Mouse (Mus musculus) erythroid progenitor cell, adult 5-6 weeks (primary cell): ENCODE results near the gene Tm4sf5. TPM values are rescaled to one million over a fixed set of nuclear protein-coding genes. Genes with fewer than 3 reads are reported as not detected.

Source experiments
- ATAC-seq: replicated peaks from 2 replicates; pipeline ENCODE4 v1.8.0; 2016; ENCODE audit warnings: moderate number of reproducible peaks, mild to moderate bottlenecking, moderate TSS enrichment, inconsistent platforms; ENCODE audit not compliant: poor library complexity, low FRiP score, severe bottlenecking
- total RNA-seq, 2 experiments: library from RNA; stranded (forward) in 1 of 2; stranded (reverse) in 1 of 2; fragments of 150-400 nt in 1 of 2; fragments of 186-747, 209-891 nt in 1 of 2; gene quantifications; 2 replicates each; pipeline versions ENCODE4 v1.2.3 to v1.2.4; 2015 to 2017; ENCODE audit warnings: low replicate concordance in 2 of 2

The Tm4sf5 gene
- total RNA-seq, 2 experiments from 2014 or later: not detected

GRCm38 (mm10) chr11:70539423-70539822 is 34.4 kb downstream of the Tm4sf5 start:
- ATAC-seq: no peak

- peak; percentile 48; the same call in 1 of the 2 replicates for ATAC-seq
Measured at GRCm38 (mm10) chr11:70539877-70540587, 35.0 kb downstream of the Tm4sf5 start, which contains the start of gene Pld2. Gene Pld2 (plus strand): TSS chr11:70540064.

DNA sequence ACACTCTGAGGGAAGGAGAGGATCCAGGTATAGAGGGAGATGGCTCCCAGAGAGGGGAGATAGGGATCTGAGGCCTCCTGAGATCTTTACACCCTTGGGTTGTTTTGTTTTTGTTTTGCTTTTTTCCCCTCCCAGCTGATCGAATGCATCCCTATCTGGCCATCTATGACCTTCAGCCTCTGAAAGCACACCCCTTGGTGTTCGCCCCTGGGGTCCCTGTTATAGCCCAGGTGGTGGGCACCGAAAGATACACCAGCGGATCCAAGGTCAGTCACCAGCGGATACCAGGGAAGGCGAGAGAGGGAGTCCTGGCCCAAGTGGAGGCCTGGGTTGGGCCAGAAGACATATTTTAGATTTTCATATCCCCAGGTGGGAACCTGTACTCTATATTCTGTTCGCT is 35.9 kb downstream of the Tm4sf5 start:
- ATAC-seq: no peak

- no peak for ATAC-seq
Measured at GRCm38 (mm10) chr11:70541415-70541814, 36.4 kb downstream of the Tm4sf5 start.

DNA sequence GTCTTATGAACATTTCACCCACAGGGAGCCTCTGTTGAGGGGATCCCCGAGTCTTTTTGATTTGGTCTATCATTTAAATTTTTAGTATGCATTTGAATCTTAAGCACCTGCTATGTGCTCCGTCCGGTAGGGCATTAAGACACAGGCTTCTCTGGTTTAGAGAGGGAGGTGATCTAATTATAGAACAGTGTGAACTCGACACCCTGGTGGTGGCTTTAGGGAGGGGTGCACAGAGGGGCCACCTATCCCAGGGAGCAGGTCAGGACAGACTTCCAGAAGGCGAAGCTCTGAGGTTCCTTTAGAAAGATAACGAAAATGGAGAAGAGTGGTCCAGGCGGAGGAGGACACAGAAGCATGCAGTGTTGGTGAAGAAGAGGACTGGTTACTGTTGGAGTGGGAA is 39.5 kb downstream of the Tm4sf5 start:
- ATAC-seq: no peak

DNA sequence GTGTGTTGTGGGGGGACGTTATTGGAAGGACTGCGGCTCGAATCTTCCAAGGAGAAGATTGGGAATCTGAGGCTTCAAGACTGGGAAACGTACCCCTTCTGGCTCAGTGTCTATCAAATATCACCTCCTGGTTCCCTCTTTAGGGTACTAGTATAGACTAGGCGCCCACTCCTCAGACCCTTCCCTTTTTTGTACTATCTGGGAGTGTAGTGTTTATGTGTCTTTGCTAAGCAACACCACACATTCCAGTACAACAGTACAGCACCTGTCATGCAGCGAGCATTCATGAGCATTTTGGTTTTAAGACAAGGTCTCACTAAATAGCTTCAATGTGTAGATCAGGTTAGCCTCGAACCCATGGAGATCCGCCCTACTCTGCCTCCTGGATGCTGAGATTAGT is 46.5 kb downstream of the Tm4sf5 start:
- ATAC-seq: no peak

GRCm38 (mm10) chr11:70553940-70554339 is 48.9 kb downstream of the Tm4sf5 start:
- ATAC-seq: no peak

GRCm38 (mm10) chr11:70557545-70557944 is 52.5 kb downstream of the Tm4sf5 start:
- no peak for ATAC-seq

Other genes with a start within 250 kb of the Tm4sf5 start
- 1.7 TPM in 1 of 2 replicates, not detected in the other for gene Alox12, start 249.9 kb upstream of the Tm4sf5 start, total RNA-seq (2015; ENCODE audit: low replicate concordance)
- 1.0 TPM in 1 of 2 replicates, not detected in the other for gene Alox12, start 249.9 kb upstream of the Tm4sf5 start, total RNA-seq (2017; ENCODE audit: low replicate concordance)
- 0.42 TPM in 1 of 2 replicates, not detected in the other for gene Alox12e, start 182.6 kb upstream of the Tm4sf5 start, total RNA-seq (2015; ENCODE audit: low replicate concordance)
- gene Alox12e, start 182.6 kb upstream of the Tm4sf5 start, total RNA-seq (2017; ENCODE audit: low replicate concordance): not detected in 2 replicates
- 5.4 and 17.6 TPM in 2 replicates for gene Alox15, start 153.2 kb upstream of the Tm4sf5 start, total RNA-seq (2015; ENCODE audit: low replicate concordance)
- gene Alox15, start 153.2 kb upstream of the Tm4sf5 start, total RNA-seq (2017; ENCODE audit: low replicate concordance): 3.6 and 5.7 TPM in 2 replicates
- 3.2 and 8.4 TPM in 2 replicates for gene Pelp1, start 95.2 kb upstream of the Tm4sf5 start, total RNA-seq (2015; ENCODE audit: low replicate concordance)
- gene Pelp1, start 95.2 kb upstream of the Tm4sf5 start, total RNA-seq (2017; ENCODE audit: low replicate concordance): 3.1 and 3.8 TPM in 2 replicates
- gene Arrb2, start 72.6 kb upstream of the Tm4sf5 start, total RNA-seq (2015; ENCODE audit: low replicate concordance): 30.6 and 51.2 TPM in 2 replicates
- gene Arrb2, start 72.6 kb upstream of the Tm4sf5 start, total RNA-seq (2017; ENCODE audit: low replicate concordance): 27.9 and 33.4 TPM in 2 replicates
- 11.9 and 18.0 TPM in 2 replicates for gene Med11, start 53.3 kb upstream of the Tm4sf5 start, total RNA-seq (2015; ENCODE audit: low replicate concordance)
- 6.4 and 31.5 TPM in 2 replicates for gene Med11, start 53.3 kb upstream of the Tm4sf5 start, total RNA-seq (2017; ENCODE audit: low replicate concordance)
- gene Zmynd15, start 45.8 kb upstream of the Tm4sf5 start, total RNA-seq (2015; ENCODE audit: low replicate concordance): not detected in 2 replicates
- not detected in 2 replicates for gene Zmynd15, start 45.8 kb upstream of the Tm4sf5 start, total RNA-seq (2017; ENCODE audit: low replicate concordance)
- not detected in 2 replicates for gene Cxcl16, start 45.3 kb upstream of the Tm4sf5 start, total RNA-seq (2015; ENCODE audit: low replicate concordance)
- gene Cxcl16, start 45.3 kb upstream of the Tm4sf5 start, total RNA-seq (2017; ENCODE audit: low replicate concordance): not detected in 2 replicates
- not detected in 2 replicates for gene Vmo1, start 9.4 kb downstream of the Tm4sf5 start, total RNA-seq (2015; ENCODE audit: low replicate concordance)
- not detected in 2 replicates for gene Vmo1, start 9.4 kb downstream of the Tm4sf5 start, total RNA-seq (2017; ENCODE audit: low replicate concordance)
- gene Gltpd2, start 14.0 kb downstream of the Tm4sf5 start, total RNA-seq (2015; ENCODE audit: low replicate concordance): not detected in 2 replicates
- not detected in 2 replicates for gene Gltpd2, start 14.0 kb downstream of the Tm4sf5 start, total RNA-seq (2017; ENCODE audit: low replicate concordance)
- 40.2 and 49.0 TPM in 2 replicates for gene Psmb6, start 20.1 kb downstream of the Tm4sf5 start, total RNA-seq (2015; ENCODE audit: low replicate concordance)
- 52.0 and 74.6 TPM in 2 replicates for gene Psmb6, start 20.1 kb downstream of the Tm4sf5 start, total RNA-seq (2017; ENCODE audit: low replicate concordance)
- not detected in 2 replicates for gene Gm40193, start 27.7 kb downstream of the Tm4sf5 start, total RNA-seq (2015; ENCODE audit: low replicate concordance)
- not detected in 2 replicates for gene Gm40193, start 27.7 kb downstream of the Tm4sf5 start, total RNA-seq (2017; ENCODE audit: low replicate concordance)
- gene Pld2, start 34.8 kb downstream of the Tm4sf5 start, total RNA-seq (2015; ENCODE audit: low replicate concordance): not detected in 2 replicates
- gene Pld2, start 34.8 kb downstream of the Tm4sf5 start, total RNA-seq (2017; ENCODE audit: low replicate concordance): 0.23 and 0.64 TPM in 2 replicates
- gene Mink1, start 57.6 kb downstream of the Tm4sf5 start, total RNA-seq (2015; ENCODE audit: low replicate concordance): 4.6 and 6.8 TPM in 2 replicates
- gene Mink1, start 57.6 kb downstream of the Tm4sf5 start, total RNA-seq (2017; ENCODE audit: low replicate concordance): 2.8 and 4.5 TPM in 2 replicates
- gene 4930544D05Rik, start 110.6 kb downstream of the Tm4sf5 start, total RNA-seq (2015; ENCODE audit: low replicate concordance): not detected in 2 replicates
- not detected in 2 replicates for gene 4930544D05Rik, start 110.6 kb downstream of the Tm4sf5 start, total RNA-seq (2017; ENCODE audit: low replicate concordance)
- not detected in 2 replicates for gene Chrne, start 114.0 kb downstream of the Tm4sf5 start, total RNA-seq (2015; ENCODE audit: low replicate concordance)
- not detected in 2 replicates for gene Chrne, start 114.0 kb downstream of the Tm4sf5 start, total RNA-seq (2017; ENCODE audit: low replicate concordance)
- 2.5 and 8.0 TPM in 2 replicates for gene Gp1ba, start 133.9 kb downstream of the Tm4sf5 start, total RNA-seq (2015; ENCODE audit: low replicate concordance)
- gene Gp1ba, start 133.9 kb downstream of the Tm4sf5 start, total RNA-seq (2017; ENCODE audit: low replicate concordance): 1.1 TPM in 1 of 2 replicates, not detected in the other
- 134 and 213 TPM in 2 replicates for gene Rnf167, start 142.0 kb downstream of the Tm4sf5 start, total RNA-seq (2015; ENCODE audit: low replicate concordance)
- 115 and 117 TPM in 2 replicates for gene Rnf167, start 142.0 kb downstream of the Tm4sf5 start, total RNA-seq (2017; ENCODE audit: low replicate concordance)
- gene Slc25a11, start 142.2 kb downstream of the Tm4sf5 start, total RNA-seq (2015; ENCODE audit: low replicate concordance): 24.9 and 26.0 TPM in 2 replicates
- gene Slc25a11, start 142.2 kb downstream of the Tm4sf5 start, total RNA-seq (2017; ENCODE audit: low replicate concordance): 21.9 and 23.6 TPM in 2 replicates
- gene Pfn1, start 149.4 kb downstream of the Tm4sf5 start, total RNA-seq (2015; ENCODE audit: low replicate concordance): 529 and 614 TPM in 2 replicates
- 132 and 200 TPM in 2 replicates for gene Pfn1, start 149.4 kb downstream of the Tm4sf5 start, total RNA-seq (2017; ENCODE audit: low replicate concordance)
- 5.4 and 14.8 TPM in 2 replicates for gene Eno3, start 152.0 kb downstream of the Tm4sf5 start, total RNA-seq (2015; ENCODE audit: low replicate concordance)
- gene Eno3, start 152.0 kb downstream of the Tm4sf5 start, total RNA-seq (2017; ENCODE audit: low replicate concordance): 2.3 and 11.0 TPM in 2 replicates
- 36.9 and 38.6 TPM in 2 replicates for gene Spag7, start 164.2 kb downstream of the Tm4sf5 start, total RNA-seq (2015; ENCODE audit: low replicate concordance)
- 11.1 and 38.0 TPM in 2 replicates for gene Spag7, start 164.2 kb downstream of the Tm4sf5 start, total RNA-seq (2017; ENCODE audit: low replicate concordance)
- gene Camta2, start 182.9 kb downstream of the Tm4sf5 start, total RNA-seq (2015; ENCODE audit: low replicate concordance): 4.7 and 17.6 TPM in 2 replicates
- gene Camta2, start 182.9 kb downstream of the Tm4sf5 start, total RNA-seq (2017; ENCODE audit: low replicate concordance): 0.45 and 0.90 TPM in 2 replicates
- not detected in 2 replicates for gene Inca1, start 194.9 kb downstream of the Tm4sf5 start, total RNA-seq (2015; ENCODE audit: low replicate concordance)
- not detected in 2 replicates for gene Inca1, start 194.9 kb downstream of the Tm4sf5 start, total RNA-seq (2017; ENCODE audit: low replicate concordance)
- 1.1 and 1.7 TPM in 2 replicates for gene Kif1c, start 195.3 kb downstream of the Tm4sf5 start, total RNA-seq (2015; ENCODE audit: low replicate concordance)
- gene Kif1c, start 195.3 kb downstream of the Tm4sf5 start, total RNA-seq (2017; ENCODE audit: low replicate concordance): 2.7 and 3.6 TPM in 2 replicates